Mouse (Mus musculus) ES-E14 (cell line): ENCODE measurements around the gene Ero1l. TPM values are rescaled to one million over a fixed set of nuclear protein-coding genes. Genes with fewer than 3 reads are reported as not detected.
A peak's percentile ranks its signal among the peaks of the same experiment; 100 is the strongest.

Source experiments
- DNase-seq: peaks from one replicate; pipeline ENCODE4 v3.0.0-alpha.2; 2013; ENCODE audit warnings: low read depth, low spot score
- H3K27ac ChIP-seq: 2 replicates; pipeline ENCODE4 v1.5.1; 2012; ENCODE audit warnings: low read depth, mild to moderate bottlenecking, low read length, moderate library complexity, mixed read lengths; ENCODE audit not compliant: poor library complexity, insufficient read depth, severe bottlenecking
- H3K36me3 ChIP-seq: 2 replicates; pipeline ENCODE4 v1.6.1; 2012; ENCODE audit warnings: mild to moderate bottlenecking, low read length, moderate library complexity, mixed read lengths; ENCODE audit not compliant: control insufficient read depth, poor library complexity, insufficient read depth, severe bottlenecking
- H3K4me1 ChIP-seq, 2 experiments: fragments of 150-350 bp in 1 of 2; sonication (generic) in 1 of 2; 2 replicates each; pipeline ENCODE4 v1.6.1; 2012; ENCODE audit warnings: low read length in 2 of 2, mild to moderate bottlenecking in 1 of 2, mixed read lengths in 1 of 2; ENCODE audit not compliant: control insufficient read depth in 2 of 2, insufficient read depth in 2 of 2, poor library complexity in 1 of 2
- H3K4me3 ChIP-seq, 2 experiments: fragments of 150-350 bp in 1 of 2; sonication (generic) in 1 of 2; 2 replicates each; pipeline ENCODE4 v1.5.1; 2012; ENCODE audit warnings: low read length in 2 of 2, low read depth in 1 of 2, mild to moderate bottlenecking in 1 of 2, mixed read lengths in 1 of 2; ENCODE audit not compliant: insufficient read depth in 1 of 2, poor library complexity in 1 of 2, severe bottlenecking in 1 of 2
- H3K9ac ChIP-seq: 2 replicates; pipeline ENCODE4 v1.6.1; 2012; ENCODE audit warnings: low read depth, mild to moderate bottlenecking, low read length, mixed read lengths; ENCODE audit not compliant: poor library complexity, insufficient read depth, severe bottlenecking
- H3K9me3 ChIP-seq: fragments of 150-350 bp; sonication (generic); 2 replicates; pipeline ENCODE4 v1.6.1; 2012; ENCODE audit warnings: low read depth, mild to moderate bottlenecking, low read length; ENCODE audit not compliant: control insufficient read depth, insufficient read depth
- CHD2 ChIP-seq: IDR thresholded peaks from 2 replicates; pipeline ENCODE4 v1.6.1; 2014; ENCODE audit warnings: mild to moderate bottlenecking, low read depth, low read length, inconsistent platforms
- HCFC1 ChIP-seq: IDR thresholded peaks from 2 replicates; pipeline ENCODE4 v1.6.1; 2012; ENCODE audit warnings: low read length, inconsistent platforms, borderline replicate concordance; ENCODE audit not compliant: insufficient read depth
- MAFK ChIP-seq: IDR thresholded peaks from 2 replicates; pipeline ENCODE4 v1.6.1; 2014; ENCODE audit warnings: mild to moderate bottlenecking, low read depth, low read length, inconsistent platforms; ENCODE audit not compliant: insufficient read depth
- ZC3H11A ChIP-seq: IDR thresholded peaks from 2 replicates; pipeline ENCODE4 v1.6.1; 2012; ENCODE audit warnings: low read depth, mild to moderate bottlenecking, inconsistent platforms, low read length, borderline replicate concordance
- ZNF384 ChIP-seq: IDR thresholded peaks from 2 replicates; pipeline ENCODE4 v1.6.1; 2012; ENCODE audit warnings: low read depth, low read length, inconsistent platforms
- in situ Hi-C, 2 experiments: fragments of 600-800 bp; cut with MboI; formaldehyde crosslinking; loops; one replicate each; pipeline ENCODE4 v1.15.1; 2025; ENCODE audit warnings: low sequenced_read_pairs in 2 of 2, inconsistent platforms in 1 of 2; ENCODE audit not compliant: unreplicated experiment in 2 of 2
- total RNA-seq: library from RNA; depleted of rRNA; stranded (reverse); fragments of 300-350 nt; gene quantifications from 2 replicates; pipeline ENCODE4 v1.2.3, GENCODE M21; 2012

Gene Ero1l
- total RNA-seq, 1 experiment = 34.5 TPM

GRCm38 (mm10) chr14:45319237-45319610 lies 653 bp upstream of the Ero1l start:
- no peak for TF ChIP-seq HCFC1
- no peak for TF ChIP-seq ZC3H11A
- no peak for TF ChIP-seq MAFK
- no peak for TF ChIP-seq ZNF384
- no peak for TF ChIP-seq CHD2
- H3K27ac ChIP-seq = no peak overlapping the region
- no peak overlapping the region for H3K9ac ChIP-seq
- no peaks in the 10 kb centered on the region for H3K9me3 ChIP-seq
- DNase-seq = no peak
- H3K4me1 ChIP-seq = peaks cover 2 to 7% of the 10 kb centered on the region in 2 experiments; a peak in 2 of 4 replicates
- in situ Hi-C loops = no loop called here
- peak overlapping the region in 1 of 2 experiments; percentile 73; a peak in 1 of 4 replicates for H3K4me3 ChIP-seq
- no peaks in the 10 kb centered on the region for H3K36me3 ChIP-seq

GRCm38 (mm10) chr14:45317921-45318411 lies 605 bp downstream of the Ero1l start:
- H3K4me1 ChIP-seq = peaks cover 2 to 7% of the 10 kb centered on the region in 2 experiments; a peak in 2 of 4 replicates
- DNase-seq = no peak
- no peaks in the 10 kb centered on the region for H3K9me3 ChIP-seq
- no peaks in the 10 kb centered on the region for H3K36me3 ChIP-seq
- H3K27ac ChIP-seq = no peak overlapping the region
- H3K9ac ChIP-seq = peak overlapping the region; percentile 87
- H3K4me3 ChIP-seq = peak overlapping the region; percentile 91 to 94
- in situ Hi-C loops = no loop called here
- TF ChIP-seq HCFC1 = no peak
- TF ChIP-seq ZNF384 = no peak
- TF ChIP-seq ZC3H11A = no peak
- no peak for TF ChIP-seq CHD2
- no peak for TF ChIP-seq MAFK

GRCm38 (mm10) chr14:45316927-45317326 lies 1.6 kb downstream of the Ero1l start:
- no peaks in the 10 kb centered on the region for H3K9me3 ChIP-seq
- H3K9ac ChIP-seq = no peak overlapping the region
- H3K27ac ChIP-seq = no peak overlapping the region
- H3K36me3 ChIP-seq = no peaks in the 10 kb centered on the region
- DNase-seq = no peak
- H3K4me1 ChIP-seq = peaks cover 2 to 7% of the 10 kb centered on the region in 2 experiments; a peak in 2 of 4 replicates
- H3K4me3 ChIP-seq = peak overlapping the region; percentile 18 to 94; a peak in 1 of 4 replicates
- in situ Hi-C loops = no loop called here
- TF ChIP-seq ZNF384 (no peak), ZC3H11A (no peak), MAFK (no peak), HCFC1 (no peak), CHD2 (no peak)

GRCm38 (mm10) chr14:45310101-45310500 lies 8.5 kb downstream of the Ero1l start:
- Histone ChIP-seq H3K9ac (no peak overlapping the region), H3K4me3 (no peak overlapping the region), H3K36me3 (no peaks in the 10 kb centered on the region), H3K4me1 (no peaks in the 10 kb centered on the region; a peak in 1 of 4 replicates), H3K27ac (no peak overlapping the region), H3K9me3 (no peaks in the 10 kb centered on the region)
- no peak for TF ChIP-seq ZC3H11A
- no peak for TF ChIP-seq CHD2
- TF ChIP-seq ZNF384 = no peak
- no peak for TF ChIP-seq MAFK
- no peak for TF ChIP-seq HCFC1
- DNase-seq = no peak
- in situ Hi-C loops = no loop called here

GRCm38 (mm10) chr14:45309646-45310045 lies 8.9 kb downstream of the Ero1l start:
- H3K9me3 ChIP-seq = no peaks in the 10 kb centered on the region
- no peak overlapping the region for H3K27ac ChIP-seq
- no peak overlapping the region for H3K9ac ChIP-seq
- in situ Hi-C loops = no loop called here
- no peak for TF ChIP-seq MAFK
- no peak for TF ChIP-seq ZNF384
- TF ChIP-seq CHD2 = no peak
- no peak for DNase-seq
- H3K4me1 ChIP-seq = no peaks in the 10 kb centered on the region; a peak in 1 of 4 replicates
- no peaks in the 10 kb centered on the region for H3K36me3 ChIP-seq
- no peak overlapping the region for H3K4me3 ChIP-seq
